Mouse (Mus musculus) urinary bladder, adult 18-20 months (tissue): ENCODE data around the gene Idh1.

ENCODE experiments used
- DNase-seq, 2 experiments: peaks; one replicate each; pipeline ENCODE4 v3.0.0; 2022; ENCODE audit warnings: low spot score in 2 of 2, mixed read lengths in 2 of 2

The Idh1 gene

GRCm38 (mm10) chr1:65113536-65114172, 72.6 kb downstream of the Idh1 start:
- DNase-seq, result no peak

- DNase-seq, result peak in 1 of 2 experiments; percentile 23
These were observed 73.5 kb downstream of the Idh1 start for GRCm38 (mm10) chr1:65112807-65113196.

GRCm38 (mm10) chr1:65112031-65112806, 74.1 kb downstream of the Idh1 start:
- DNase-seq, result peak in 1 of 2 experiments; percentile 50

GRCm38 (mm10) chr1:65109756-65110435, 76.4 kb downstream of the Idh1 start:
- DNase-seq, result no peak

GRCm38 (mm10) chr1:65109196-65109595, 77.1 kb downstream of the Idh1 start:
- DNase-seq, result no peak
